Mouse (Mus musculus): ENCODE measurements around the gene Cdc7. TPM values are rescaled to one million over a fixed set of nuclear protein-coding genes. Genes with fewer than 3 reads are reported as not detected.

The Cdc7 gene
- total and polyA plus RNA-seq, 3 experiments = 25.4 to 42.6 (median 27.8) TPM

GRCm38 (mm10) chr5:106926369-106926686 is 37.8 kb upstream of the Cdc7 start:
- H3K4me3 ChIP-seq (replicated peaks in 1 of 3; ENCODE audit: low read depth in 2 of 3, low read length in 2 of 3, poor library complexity in 1 of 3) = no peak overlapping the region
- no peaks in the 10 kb centered on the region for H3K4me1 ChIP-seq (ENCODE audit: control insufficient read depth in 1 of 2, insufficient read depth in 2 of 2)
- no peak for DNase-seq (ENCODE audit: extremely low read depth)
- no peaks in the 10 kb centered on the region for H3K36me3 ChIP-seq (replicated peaks in 1 of 2; ENCODE audit: control insufficient read depth in 1 of 2, insufficient read depth in 1 of 2, low read length in 1 of 2)
- H3K9ac ChIP-seq (ENCODE audit: insufficient read depth, low read depth) = no peak overlapping the region
- H3K9me3 ChIP-seq (replicated peaks; ENCODE audit: low read length) = peaks cover 2% of the 10 kb centered on the region
- dilution Hi-C loops (cut with MboI; ENCODE audit: extremely low pct_ligation_motif_present, extremely low pct_unique_long_range_greater_than_20kb, low sequenced_read_pairs) = no loop called here
- TF ChIP-seq SIN3A (IDR thresholded peaks at IDR 0.05; ENCODE audit: low read length) (no peak), POLR2A (IDR thresholded peaks at IDR 0.05; ENCODE audit: low read depth, low read length) (no peak), USF2 (conservative IDR thresholded peaks at IDR 0.05; ENCODE audit: low read depth, low read length) (no peak), IRF4 (IDR thresholded peaks at IDR 0.05; ENCODE audit: low read depth, low read length) (no peak), MAFK (IDR thresholded peaks at IDR 0.05; ENCODE audit: insufficient replicate concordance, low read length) (no peak), HCFC1 (IDR thresholded peaks at IDR 0.05; ENCODE audit: low read depth, low read length) (no peak)
- H3K27me3 ChIP-seq (replicated peaks) = no peaks in the 10 kb centered on the region
- in situ Hi-C loops (cut with MboI; ENCODE audit: low pct_ligation_motif_present, low pct_unique_long_range_greater_than_20kb, low sequenced_read_pairs) = no loop called here
- H3K4me2 ChIP-seq (ENCODE audit: insufficient read depth, low read depth, poor library complexity, severe bottlenecking) = no peak overlapping the region
- H3K79me2 ChIP-seq (replicated peaks; ENCODE audit: control insufficient read depth, extremely low read depth, insufficient read depth, poor library complexity, severe bottlenecking) = no peaks in the 10 kb centered on the region
- no peak overlapping the region for H3K27ac ChIP-seq (ENCODE audit: insufficient read depth, low read depth)

- H3K4me2 ChIP-seq (ENCODE audit: insufficient read depth, low read depth, poor library complexity, severe bottlenecking) = no peak overlapping the region
- no peak for DNase-seq (ENCODE audit: extremely low read depth)
- no peaks in the 10 kb centered on the region for H3K36me3 ChIP-seq (replicated peaks in 1 of 2; ENCODE audit: control insufficient read depth in 1 of 2, insufficient read depth in 1 of 2, low read length in 1 of 2)
- no peaks in the 10 kb centered on the region for H3K79me2 ChIP-seq (replicated peaks; ENCODE audit: control insufficient read depth, extremely low read depth, insufficient read depth, poor library complexity, severe bottlenecking)
- peaks cover 2% of the 10 kb centered on the region for H3K9me3 ChIP-seq (replicated peaks; ENCODE audit: low read length)
- H3K27ac ChIP-seq (ENCODE audit: insufficient read depth, low read depth) = no peak overlapping the region
- H3K9ac ChIP-seq (ENCODE audit: insufficient read depth, low read depth) = no peak overlapping the region
- no peaks in the 10 kb centered on the region for H3K27me3 ChIP-seq (replicated peaks)
- in situ Hi-C loops (cut with MboI; ENCODE audit: low pct_ligation_motif_present, low pct_unique_long_range_greater_than_20kb, low sequenced_read_pairs) (no loop called here), dilution Hi-C loops (cut with MboI; ENCODE audit: extremely low pct_ligation_motif_present, extremely low pct_unique_long_range_greater_than_20kb, low sequenced_read_pairs) (no loop called here)
- H3K4me1 ChIP-seq (ENCODE audit: control insufficient read depth in 1 of 2, insufficient read depth in 2 of 2) = no peaks in the 10 kb centered on the region
- TF ChIP-seq NRF1 (IDR thresholded peaks at IDR 0.05; ENCODE audit: low read depth, low read length) (no peak), POLR2AphosphoS2 (IDR thresholded peaks at IDR 0.05; ENCODE audit: low read depth, low read length) (no peak)
- no peak overlapping the region for H3K4me3 ChIP-seq (replicated peaks in 1 of 3; ENCODE audit: low read depth in 2 of 3, low read length in 2 of 3, poor library complexity in 1 of 3)
These were observed 36.1 kb upstream of the Cdc7 start for GRCm38 (mm10) chr5:106927996-106928395.

- H3K4me1 ChIP-seq (ENCODE audit: control insufficient read depth in 1 of 2, insufficient read depth in 2 of 2) = no peaks in the 10 kb centered on the region; a peak in 1 of 4 replicates
- dilution Hi-C loops (cut with MboI; ENCODE audit: extremely low pct_ligation_motif_present, extremely low pct_unique_long_range_greater_than_20kb, low sequenced_read_pairs) = no loop called here
These were observed 17.8 kb upstream of the Cdc7 start for GRCm38 (mm10) chr5:106946342-106946741.

More at GRCm38 (mm10) chr5:106946342-106946741, 17.8 kb upstream of the Cdc7 start:
- no peak for DNase-seq (ENCODE audit: extremely low read depth)
- TF ChIP-seq HCFC1 (IDR thresholded peaks at IDR 0.05; ENCODE audit: low read depth, low read length) (no peak), MAFK (IDR thresholded peaks at IDR 0.05; ENCODE audit: insufficient replicate concordance, low read length) (no peak), SMC3 (IDR thresholded peaks at IDR 0.05; ENCODE audit: low read depth, low read length) (no peak), JUND (conservative IDR thresholded peaks at IDR 0.05; ENCODE audit: low read depth, low read length) (no peak), MAZ (IDR thresholded peaks at IDR 0.05; ENCODE audit: low read depth, low read length) (no peak), ZC3H11A (IDR thresholded peaks at IDR 0.05; ENCODE audit: low read depth, low read length) (no peak), USF2 (conservative IDR thresholded peaks at IDR 0.05; ENCODE audit: low read depth, low read length) (no peak), CHD1 (IDR thresholded peaks at IDR 0.05; ENCODE audit: low read depth, low read length) (no peak), SIN3A (IDR thresholded peaks at IDR 0.05; ENCODE audit: low read length) (no peak), GABPA (IDR thresholded peaks at IDR 0.05; ENCODE audit: insufficient replicate concordance, low read depth, low read length) (no peak), TCF12 (IDR thresholded peaks at IDR 0.05; ENCODE audit: low read depth, low read length) (no peak), NRF1 (IDR thresholded peaks at IDR 0.05; ENCODE audit: low read depth, low read length) (no peak), CTCF (conservative IDR thresholded peaks at IDR 0.05 in 1 of 2, IDR thresholded peaks at IDR 0.05 in 1 of 2; ENCODE audit: low read depth in 2 of 2, low read length in 2 of 2) (no peak), KAT2A (IDR thresholded peaks at IDR 0.05; ENCODE audit: insufficient replicate concordance, low read length) (no peak), RCOR1 (conservative IDR thresholded peaks at IDR 0.05; ENCODE audit: low read depth, low read length) (no peak), TBP (conservative IDR thresholded peaks at IDR 0.05; ENCODE audit: low read depth, low read length) (no peak)
- Histone ChIP-seq H3K27ac (ENCODE audit: insufficient read depth, low read depth) (no peak overlapping the region), H3K79me2 (replicated peaks; ENCODE audit: control insufficient read depth, extremely low read depth, insufficient read depth, poor library complexity, severe bottlenecking) (no peaks in the 10 kb centered on the region), H3K27me3 (replicated peaks) (no peaks in the 10 kb centered on the region), H3K36me3 (replicated peaks in 1 of 2; ENCODE audit: control insufficient read depth in 1 of 2, insufficient read depth in 1 of 2, low read length in 1 of 2) (no peaks in the 10 kb centered on the region), H3K4me3 (replicated peaks in 1 of 3; ENCODE audit: low read depth in 2 of 3, low read length in 2 of 3, poor library complexity in 1 of 3) (no peak overlapping the region), H3K4me2 (ENCODE audit: insufficient read depth, low read depth, poor library complexity, severe bottlenecking) (no peak overlapping the region), H3K9me3 (replicated peaks; ENCODE audit: low read length) (no peaks in the 10 kb centered on the region), H3K9ac (ENCODE audit: insufficient read depth, low read depth) (no peak overlapping the region)
- in situ Hi-C loops (cut with MboI; ENCODE audit: low pct_ligation_motif_present, low pct_unique_long_range_greater_than_20kb, low sequenced_read_pairs) = no loop called here
